Mouse (Mus musculus) fibroblast of lung, adult 2 months (primary cell): ENCODE measurements at regions not wholly inside any gene's neighbourhood (a gene's known extent, or its start where the extent isn't known, plus 50 kb on each side); places are given as distances from the start of the nearest gene placed in this dataset.

Source experiments
- DNase-seq: peaks from one replicate; pipeline ENCODE4 v3.0.0-alpha.2; 2011; ENCODE audit warnings: low read depth

DNA sequence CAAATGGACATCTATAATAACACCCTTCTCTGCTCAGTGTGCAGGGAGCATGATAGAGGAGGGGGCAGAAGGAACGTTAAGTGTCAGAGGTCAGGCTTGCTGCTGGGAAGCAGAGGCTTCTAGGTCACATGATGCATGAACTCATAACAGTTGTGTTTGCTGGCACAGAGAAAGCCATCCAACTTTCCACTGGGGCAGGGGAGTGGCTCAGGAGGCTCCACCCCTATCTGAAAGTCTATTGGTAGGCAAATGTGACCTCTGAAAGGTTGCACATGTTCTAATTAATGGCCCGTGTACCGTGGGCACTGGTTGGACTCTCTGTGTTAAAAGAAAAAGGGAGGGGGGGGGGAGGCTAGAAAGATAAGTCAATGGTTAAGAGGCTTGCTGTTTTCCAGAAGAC lies 224.6 kb downstream of the Slc16a7 start:
- no peak for DNase-seq

GRCm38 (mm10) chr10:125161077-125161476 lies 228.2 kb downstream of the Slc16a7 start:
- DNase-seq: no peak

GRCm38 (mm10) chr10:125148753-125149152 lies 240.5 kb downstream of the Slc16a7 start:
- no peak for DNase-seq

DNA sequence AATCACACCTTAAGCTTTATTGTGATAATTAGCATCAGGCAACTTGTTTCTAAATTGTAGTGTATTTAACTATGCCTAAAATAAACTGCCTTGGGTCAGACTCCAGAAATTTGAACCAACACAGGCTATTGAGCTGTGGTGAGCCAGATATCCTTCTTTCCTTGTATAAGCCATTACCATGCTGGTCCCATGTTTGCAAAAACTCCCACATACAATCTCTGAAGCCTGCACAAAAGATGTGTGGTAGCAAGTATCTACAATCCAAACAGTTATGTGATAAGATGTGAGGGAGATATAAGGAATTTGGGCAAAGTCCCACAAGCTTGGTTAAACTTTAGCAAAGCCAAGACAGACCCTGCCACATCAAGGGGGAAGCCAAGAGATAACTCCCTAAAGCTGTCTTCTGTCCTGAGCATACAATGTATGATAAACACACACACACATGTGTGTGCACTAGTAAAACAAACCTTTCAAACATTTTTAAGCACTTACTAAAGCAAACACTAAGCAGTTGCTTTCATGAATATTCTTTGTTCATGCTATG lies 242.0 kb downstream of the Slc16a7 start:
- DNase-seq: no peak

GRCm38 (mm10) chr10:125146365-125146764 lies 242.9 kb downstream of the Slc16a7 start:
- DNase-seq: no peak

DNA sequence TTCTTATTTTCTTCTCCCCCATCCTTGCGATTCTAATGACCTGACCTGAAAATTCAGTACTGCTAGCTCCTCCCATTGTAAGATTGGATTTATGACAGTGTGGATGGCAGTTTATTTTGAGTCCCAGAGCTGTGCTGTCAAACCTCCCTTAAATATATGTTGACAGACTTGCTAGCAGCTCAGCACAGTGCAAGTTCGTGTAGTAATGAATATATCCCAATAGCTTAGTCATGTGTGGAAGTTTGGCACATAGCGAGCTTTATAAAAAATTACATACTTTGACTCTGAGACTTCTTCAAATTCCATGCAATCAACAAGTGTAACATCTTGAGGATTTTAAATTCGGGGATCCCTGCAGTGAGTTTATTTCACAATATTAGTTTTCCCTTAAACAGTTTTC lies 243.5 kb downstream of the Slc16a7 start:
- DNase-seq: no peak

DNA sequence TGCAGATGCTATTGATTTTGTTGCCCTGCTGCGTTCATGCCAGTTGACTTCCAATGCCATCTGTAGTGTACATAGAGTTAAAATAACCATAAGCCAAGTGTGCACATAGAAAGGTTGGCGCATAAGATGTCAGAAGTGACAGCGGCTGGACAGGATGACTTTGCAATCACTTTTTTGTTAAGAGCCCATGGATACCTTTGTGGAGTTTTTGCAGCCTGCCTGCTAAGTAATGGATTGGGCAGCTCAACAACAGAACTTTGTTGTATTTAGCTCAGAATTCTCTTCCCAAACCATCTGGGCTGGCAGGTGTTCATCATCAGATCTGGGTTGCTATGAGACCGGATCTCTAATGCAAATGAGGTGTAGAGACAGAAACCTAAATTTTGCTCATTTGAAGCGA lies 267.5 kb downstream of the Slc16a7 start:
- DNase-seq: no peak

DNA sequence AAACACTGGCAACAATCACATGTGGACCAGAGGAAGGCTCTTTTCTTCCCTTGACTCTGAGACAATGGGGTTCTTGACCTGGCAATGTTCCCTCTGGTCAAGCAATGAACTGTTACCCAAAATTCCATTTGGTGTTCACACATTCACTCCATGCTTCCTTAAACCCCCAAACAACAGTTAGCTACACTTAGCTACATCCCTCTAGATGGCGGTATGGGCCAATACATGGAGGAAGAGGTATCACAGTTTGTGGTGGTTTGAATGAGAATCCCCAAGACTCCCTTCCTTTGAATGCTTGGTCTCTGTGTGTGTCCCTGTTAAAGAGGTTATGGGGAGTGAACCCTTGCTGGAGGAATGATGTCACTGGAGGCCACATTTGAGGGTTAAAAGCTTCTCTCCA lies 274.9 kb downstream of the Slc16a7 start:
- DNase-seq: no peak

- DNase-seq: peak; percentile 90
These were observed 280.3 kb downstream of the Slc16a7 start for GRCm38 (mm10) chr10:125108986-125109385.

- no peak for DNase-seq
These were observed 304.3 kb downstream of the Slc16a7 start for GRCm38 (mm10) chr10:125084975-125085374.

DNA sequence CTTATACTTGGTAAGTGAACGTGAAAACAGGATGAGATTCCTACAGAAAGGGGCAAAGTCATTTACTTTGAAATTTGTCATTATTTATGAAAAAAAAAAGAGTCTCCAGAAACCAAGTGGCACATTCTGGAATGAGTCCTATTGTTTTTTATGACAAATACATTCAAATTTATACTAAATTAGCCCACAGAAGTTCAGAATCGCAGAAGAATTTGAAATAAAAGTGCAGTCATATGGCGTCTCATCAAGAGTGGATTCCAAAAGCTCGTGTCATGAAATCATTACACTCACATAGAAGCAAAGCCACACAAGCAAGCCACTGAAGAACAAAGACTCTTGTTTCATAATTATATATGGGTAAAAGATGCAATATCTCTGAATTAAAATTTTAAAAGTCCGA lies 316.9 kb downstream of the Slc16a7 start:
- no peak for DNase-seq

DNA sequence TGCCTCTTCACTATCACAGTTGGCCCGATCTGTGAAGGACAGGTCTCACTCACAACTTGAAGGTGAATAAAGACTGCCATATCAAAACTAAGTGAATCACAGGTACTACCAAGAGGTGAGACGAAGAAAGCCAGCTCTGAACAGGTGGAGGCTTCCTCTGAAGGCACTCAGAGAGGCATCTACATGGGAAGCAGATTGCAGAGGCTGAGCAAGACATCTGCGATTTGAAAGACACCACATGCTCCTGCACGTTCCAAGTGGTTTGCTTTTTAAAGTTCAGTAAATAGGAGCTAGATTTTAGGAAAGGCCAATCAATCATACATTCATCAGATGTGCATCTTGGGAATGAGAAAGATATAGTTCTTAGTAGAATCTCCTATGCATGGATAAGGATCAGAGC lies 319.0 kb downstream of the Slc16a7 start:
- DNase-seq: no peak

GRCm38 (mm10) chr10:125039290-125039689 lies 350.0 kb downstream of the Slc16a7 start:
- DNase-seq: no peak

GRCm38 (mm10) chr10:125035631-125036030 lies 353.6 kb downstream of the Slc16a7 start:
- no peak for DNase-seq

GRCm38 (mm10) chr10:125028347-125028746 lies 360.9 kb downstream of the Slc16a7 start:
- no peak for DNase-seq

DNA sequence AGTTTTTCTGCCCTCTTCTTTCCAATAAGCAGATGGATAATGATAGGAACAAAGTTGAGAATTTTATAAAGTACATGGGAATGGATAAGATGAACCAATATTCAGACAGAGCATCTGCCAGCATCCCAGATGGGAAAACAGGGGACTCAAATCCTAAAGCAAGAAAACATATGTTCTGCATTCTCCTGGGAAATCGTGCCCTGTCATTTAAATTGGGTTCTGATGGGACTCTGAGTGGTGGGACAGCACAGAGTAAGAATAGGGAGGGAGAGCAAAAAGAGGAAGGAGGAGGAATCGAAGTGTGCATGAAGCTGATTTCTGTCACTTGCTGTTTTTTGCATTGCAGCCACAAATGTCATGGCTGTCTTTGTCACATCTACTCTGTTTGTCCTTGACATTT lies 362.4 kb downstream of the Slc16a7 start:
- DNase-seq: no peak
